Mouse (Mus musculus): ENCODE data around the gene Prim2. TPM values are rescaled to one million over a fixed set of nuclear protein-coding genes. Genes with fewer than 3 reads are reported as not detected.
A peak's percentile ranks its signal among the peaks of the same experiment; 100 is the strongest.

The Prim2 gene
- polyA plus RNA-seq, 1 experiment from 2014 or later: 25.4 TPM

DNA sequence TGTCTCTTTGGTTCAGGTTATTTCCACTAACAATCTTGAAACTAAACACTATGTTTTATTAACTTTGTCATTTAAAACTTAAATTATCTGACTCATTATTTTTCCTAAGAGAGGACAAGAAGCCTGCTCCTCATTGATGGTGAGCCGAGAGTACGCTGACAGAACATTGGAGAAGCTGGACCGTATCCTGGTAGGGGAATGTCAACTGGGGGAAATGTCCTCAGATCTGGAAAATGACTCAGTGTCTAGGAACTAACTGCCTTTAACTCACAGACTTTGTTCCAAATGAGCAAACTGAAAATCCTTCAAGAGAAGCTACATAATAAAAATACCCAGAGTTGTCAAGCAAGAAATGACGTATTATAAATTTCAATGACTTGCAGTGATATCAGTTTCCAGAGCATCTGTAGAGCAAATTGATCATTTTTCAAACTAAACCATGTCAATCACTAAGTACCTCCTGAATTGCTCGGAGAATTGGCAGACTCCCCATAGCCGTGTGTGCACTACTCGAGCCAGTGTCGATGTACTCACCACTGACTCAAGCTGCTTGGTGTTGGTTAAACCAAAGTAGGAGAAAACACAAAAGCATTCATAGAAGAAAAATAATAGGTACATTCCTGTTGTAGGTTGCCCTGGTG lies 20.0 kb upstream of the Prim2 start:
- 88% methylated on average over 8 of the region's 8 CpGs for WGBS
- no peak overlapping the region for H3K4me3 ChIP-seq (replicated peaks; ENCODE audit: low read depth, low read length)
- H3K4me1 ChIP-seq (ENCODE audit: control insufficient read depth, insufficient read depth, low read length): no peaks in the 10 kb centered on the region
- no peaks in the 10 kb centered on the region for H3K36me3 ChIP-seq (ENCODE audit: control insufficient read depth, insufficient read depth, low read length)
- no peak overlapping the region for H3K4me2 ChIP-seq (ENCODE audit: low read length)
- H3K9me3 ChIP-seq (ENCODE audit: control insufficient read depth, low read length): no peaks in the 10 kb centered on the region
- no peak overlapping the region for H3K27ac ChIP-seq (replicated peaks; ENCODE audit: low read depth, low read length)
- no peak overlapping the region for H3K9ac ChIP-seq (replicated peaks; ENCODE audit: low read length)
- ATAC-seq (ENCODE audit: low FRiP score, low TSS enrichment): no peak
- DNase-seq: no peak
- no peaks in the 10 kb centered on the region for H3K27me3 ChIP-seq (ENCODE audit: control insufficient read depth, insufficient read depth, low read length)

DNA sequence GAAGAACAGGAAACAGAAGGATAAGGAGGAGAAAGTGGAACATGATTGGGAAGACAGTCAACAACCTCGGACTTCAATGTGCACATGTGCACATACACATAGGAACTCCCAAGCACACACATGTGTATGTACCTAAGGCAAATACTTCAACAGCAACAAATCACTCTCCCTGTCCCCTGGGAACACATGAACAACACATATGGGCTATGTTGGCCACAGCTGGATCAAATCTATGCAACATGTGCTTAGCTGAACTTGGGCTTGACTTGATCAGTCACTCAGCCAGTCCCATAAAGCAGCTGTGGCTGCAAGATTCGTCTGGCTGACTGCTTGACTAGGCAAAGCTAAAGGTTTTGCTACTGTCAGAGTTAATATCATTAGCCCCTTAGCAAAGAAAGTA lies 19.2 kb upstream of the Prim2 start:
- Histone ChIP-seq H3K4me3 (replicated peaks; ENCODE audit: low read depth, low read length) (no peak overlapping the region), H3K4me2 (ENCODE audit: low read length) (no peak overlapping the region), H3K9me3 (ENCODE audit: control insufficient read depth, low read length) (no peaks in the 10 kb centered on the region), H3K9ac (replicated peaks; ENCODE audit: low read length) (no peak overlapping the region), H3K27ac (replicated peaks; ENCODE audit: low read depth, low read length) (no peak overlapping the region), H3K36me3 (ENCODE audit: control insufficient read depth, insufficient read depth, low read length) (no peaks in the 10 kb centered on the region), H3K4me1 (ENCODE audit: control insufficient read depth, insufficient read depth, low read length) (no peaks in the 10 kb centered on the region), H3K27me3 (ENCODE audit: control insufficient read depth, insufficient read depth, low read length) (no peaks in the 10 kb centered on the region)
- DNase-seq (no peak), ATAC-seq (ENCODE audit: low FRiP score, low TSS enrichment) (no peak)
- 73% methylated on average over 2 of the region's 2 CpGs for WGBS

DNA sequence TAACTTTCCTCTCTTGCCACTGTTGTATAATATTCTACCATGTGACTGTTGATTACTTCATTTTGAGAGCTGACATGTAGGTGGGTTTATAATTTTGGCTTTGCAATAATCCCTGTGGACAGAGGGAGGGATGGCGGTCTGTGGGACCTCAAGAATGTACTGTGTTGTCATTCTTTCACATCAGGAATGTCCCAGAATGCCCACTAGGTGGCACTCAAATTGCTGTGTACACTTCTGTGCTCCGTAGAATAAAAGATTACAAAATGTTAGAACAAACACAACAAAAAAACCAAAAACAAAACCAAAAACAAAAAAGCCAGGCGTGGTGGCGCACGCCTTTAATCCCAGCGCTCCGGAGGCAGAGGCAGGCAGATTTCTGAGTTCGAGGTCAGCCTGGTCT lies 14.9 kb upstream of the Prim2 start:
- ATAC-seq (ENCODE audit: low FRiP score, low TSS enrichment) (no peak), DNase-seq (peak; percentile 38)
- no peak overlapping the region for H3K9ac ChIP-seq (replicated peaks; ENCODE audit: low read length)
- WGBS: 71% methylated on average over 8 of the region's 8 CpGs
- no peak overlapping the region for H3K4me3 ChIP-seq (replicated peaks; ENCODE audit: low read depth, low read length)
- no peaks in the 10 kb centered on the region for H3K36me3 ChIP-seq (ENCODE audit: control insufficient read depth, insufficient read depth, low read length)
- no peaks in the 10 kb centered on the region for H3K4me1 ChIP-seq (ENCODE audit: control insufficient read depth, insufficient read depth, low read length)
- H3K27ac ChIP-seq (replicated peaks; ENCODE audit: low read depth, low read length): no peak overlapping the region
- no peak overlapping the region for H3K4me2 ChIP-seq (ENCODE audit: low read length)
- H3K9me3 ChIP-seq (ENCODE audit: control insufficient read depth, low read length): no peaks in the 10 kb centered on the region
- no peaks in the 10 kb centered on the region for H3K27me3 ChIP-seq (ENCODE audit: control insufficient read depth, insufficient read depth, low read length)

DNA sequence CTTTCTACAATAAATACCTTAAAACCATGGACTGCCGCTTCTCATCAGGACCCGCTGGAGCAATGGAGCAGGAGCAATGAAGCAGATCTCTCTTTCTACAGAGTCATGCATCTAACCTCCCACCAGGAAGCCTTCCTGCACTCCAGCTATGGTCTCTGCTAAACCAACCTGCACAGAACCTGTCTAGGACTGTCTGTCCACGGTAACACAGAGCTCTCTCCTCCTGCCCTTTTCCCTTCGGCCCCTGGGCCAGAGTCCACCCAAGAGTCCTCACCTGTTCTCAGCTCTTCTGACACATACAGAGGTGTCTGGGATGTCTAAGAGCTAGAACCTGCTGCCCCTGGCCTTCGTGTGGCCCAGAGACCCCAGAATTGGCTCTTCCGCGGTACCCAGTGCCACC lies 11.3 kb upstream of the Prim2 start:
- H3K36me3 ChIP-seq (ENCODE audit: control insufficient read depth, insufficient read depth, low read length): no peaks in the 10 kb centered on the region
- no peak overlapping the region for H3K9ac ChIP-seq (replicated peaks; ENCODE audit: low read length)
- no peaks in the 10 kb centered on the region for H3K9me3 ChIP-seq (ENCODE audit: control insufficient read depth, low read length)
- H3K4me1 ChIP-seq (ENCODE audit: control insufficient read depth, insufficient read depth, low read length): no peaks in the 10 kb centered on the region
- H3K27ac ChIP-seq (replicated peaks; ENCODE audit: low read depth, low read length): no peak overlapping the region
- no peak for ATAC-seq (ENCODE audit: low FRiP score, low TSS enrichment)
- H3K27me3 ChIP-seq (ENCODE audit: control insufficient read depth, insufficient read depth, low read length): no peaks in the 10 kb centered on the region
- WGBS: 82% methylated on average over 7 of the region's 7 CpGs
- H3K4me3 ChIP-seq (replicated peaks; ENCODE audit: low read depth, low read length): no peak overlapping the region
- H3K4me2 ChIP-seq (ENCODE audit: low read length): no peak overlapping the region
- no peak for DNase-seq

DNA sequence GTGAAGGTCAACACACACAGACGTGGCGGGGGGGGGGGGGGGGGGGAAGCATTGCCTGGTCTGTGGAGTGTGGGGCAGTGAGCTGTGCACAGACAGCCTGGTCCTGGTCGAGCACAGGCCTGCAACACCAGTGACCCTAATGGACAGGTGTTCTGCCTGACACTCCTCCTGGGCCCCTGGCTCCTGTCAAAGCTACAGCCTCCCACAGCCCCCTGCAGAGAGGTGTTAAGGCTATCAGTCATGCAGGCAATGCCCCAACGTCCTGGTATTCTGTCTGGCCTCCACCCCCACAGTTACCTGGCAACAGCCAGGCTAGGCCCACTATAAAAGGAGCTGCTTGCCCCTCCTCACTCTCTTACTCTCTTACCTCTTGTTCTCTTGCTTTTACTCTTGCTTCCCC lies 10.8 kb upstream of the Prim2 start:
- no peak overlapping the region for H3K4me2 ChIP-seq (ENCODE audit: low read length)
- no peaks in the 10 kb centered on the region for H3K9me3 ChIP-seq (ENCODE audit: control insufficient read depth, low read length)
- no peaks in the 10 kb centered on the region for H3K4me1 ChIP-seq (ENCODE audit: control insufficient read depth, insufficient read depth, low read length)
- H3K36me3 ChIP-seq (ENCODE audit: control insufficient read depth, insufficient read depth, low read length): no peaks in the 10 kb centered on the region
- 38% methylated on average over 3 of the region's 4 CpGs for WGBS
- no peak overlapping the region for H3K4me3 ChIP-seq (replicated peaks; ENCODE audit: low read depth, low read length)
- ATAC-seq (ENCODE audit: low FRiP score, low TSS enrichment) (no peak), DNase-seq (no peak)
- H3K9ac ChIP-seq (replicated peaks; ENCODE audit: low read length): no peak overlapping the region
- no peaks in the 10 kb centered on the region for H3K27me3 ChIP-seq (ENCODE audit: control insufficient read depth, insufficient read depth, low read length)
- no peak overlapping the region for H3K27ac ChIP-seq (replicated peaks; ENCODE audit: low read depth, low read length)

DNA sequence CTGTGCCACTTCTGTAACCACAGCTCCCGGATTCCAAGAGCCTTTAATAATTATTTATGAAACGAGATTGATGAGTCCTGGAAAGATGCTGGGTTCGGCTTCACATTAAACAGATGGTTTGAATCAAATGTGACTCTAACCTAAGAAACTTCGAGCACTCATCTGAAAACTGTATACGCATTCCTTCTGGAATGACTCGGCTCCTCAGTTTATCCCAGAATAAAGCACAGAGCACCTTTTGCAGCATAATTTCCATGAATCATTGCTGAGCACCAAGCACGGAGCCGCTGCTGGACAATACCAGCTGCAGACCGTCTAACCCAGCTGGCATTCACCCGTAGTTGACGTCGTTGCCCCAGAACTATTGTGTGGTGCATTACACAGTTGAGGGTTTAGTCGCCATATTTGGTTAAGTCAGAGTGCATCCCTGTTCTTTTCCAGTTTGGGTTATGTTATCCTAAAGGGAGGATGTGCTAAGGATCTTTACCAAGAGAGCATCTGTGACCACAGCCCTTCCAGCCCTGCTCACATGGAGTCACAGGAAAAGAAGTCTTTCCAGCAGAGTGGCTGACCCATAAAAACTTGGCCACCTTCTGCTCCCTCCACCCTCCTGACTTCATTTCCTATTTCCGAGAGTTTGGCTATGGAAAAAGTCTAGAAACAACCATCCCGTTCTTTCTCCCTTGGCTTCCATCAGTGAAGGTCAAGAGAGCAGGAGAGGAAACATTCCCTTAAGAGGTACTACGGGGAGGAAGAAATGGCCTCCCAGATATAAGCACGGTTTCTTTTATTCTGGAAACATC lies 3.8 kb upstream of the Prim2 start:
- H3K4me2 ChIP-seq (ENCODE audit: low read length): no peak overlapping the region
- H3K9ac ChIP-seq (replicated peaks; ENCODE audit: low read length): no peak overlapping the region
- H3K4me1 ChIP-seq (ENCODE audit: control insufficient read depth, insufficient read depth, low read length): no peaks in the 10 kb centered on the region
- DNase-seq (no peak), ATAC-seq (ENCODE audit: low FRiP score, low TSS enrichment) (no peak)
- no peaks in the 10 kb centered on the region for H3K27me3 ChIP-seq (ENCODE audit: control insufficient read depth, insufficient read depth, low read length)
- H3K27ac ChIP-seq (replicated peaks; ENCODE audit: low read depth, low read length): no peak overlapping the region
- no peaks in the 10 kb centered on the region for H3K9me3 ChIP-seq (ENCODE audit: control insufficient read depth, low read length)
- WGBS: 83% methylated on average over 17 of the region's 17 CpGs
- no peak overlapping the region for H3K4me3 ChIP-seq (replicated peaks; ENCODE audit: low read depth, low read length)
- H3K36me3 ChIP-seq (ENCODE audit: control insufficient read depth, insufficient read depth, low read length): no peaks in the 10 kb centered on the region

DNA sequence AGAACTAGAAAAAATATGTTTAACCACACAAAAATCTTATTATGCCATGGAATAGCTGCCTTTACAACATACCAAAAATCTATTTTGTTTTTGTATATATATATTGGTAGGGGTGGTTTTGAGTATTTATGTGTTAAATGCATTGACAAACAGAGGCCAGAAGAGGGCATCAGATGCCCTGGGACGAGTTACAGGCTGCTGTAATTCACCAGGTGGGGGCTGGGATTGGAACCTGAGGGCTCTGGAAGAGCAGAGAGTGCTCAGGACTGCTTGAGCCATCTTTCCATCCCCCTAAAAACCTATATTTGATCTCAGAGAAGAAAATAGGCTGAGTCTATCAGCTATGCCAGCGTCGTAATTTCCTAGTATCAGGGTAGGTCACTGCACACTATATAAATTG lies 2.9 kb upstream of the Prim2 start:
- ATAC-seq (ENCODE audit: low FRiP score, low TSS enrichment) (no peak), DNase-seq (peak; percentile 78)
- no peak overlapping the region for H3K4me3 ChIP-seq (replicated peaks; ENCODE audit: low read depth, low read length)
- no peak overlapping the region for H3K4me2 ChIP-seq (ENCODE audit: low read length)
- H3K27ac ChIP-seq (replicated peaks; ENCODE audit: low read depth, low read length): no peak overlapping the region
- no peak overlapping the region for H3K9ac ChIP-seq (replicated peaks; ENCODE audit: low read length)
- 15% methylated on average over 3 of the region's 3 CpGs for WGBS
- H3K4me1 ChIP-seq (ENCODE audit: control insufficient read depth, insufficient read depth, low read length): no peaks in the 10 kb centered on the region
- H3K9me3 ChIP-seq (ENCODE audit: control insufficient read depth, low read length): no peaks in the 10 kb centered on the region
- H3K27me3 ChIP-seq (ENCODE audit: control insufficient read depth, insufficient read depth, low read length): no peaks in the 10 kb centered on the region
- H3K36me3 ChIP-seq (ENCODE audit: control insufficient read depth, insufficient read depth, low read length): no peaks in the 10 kb centered on the region

DNA sequence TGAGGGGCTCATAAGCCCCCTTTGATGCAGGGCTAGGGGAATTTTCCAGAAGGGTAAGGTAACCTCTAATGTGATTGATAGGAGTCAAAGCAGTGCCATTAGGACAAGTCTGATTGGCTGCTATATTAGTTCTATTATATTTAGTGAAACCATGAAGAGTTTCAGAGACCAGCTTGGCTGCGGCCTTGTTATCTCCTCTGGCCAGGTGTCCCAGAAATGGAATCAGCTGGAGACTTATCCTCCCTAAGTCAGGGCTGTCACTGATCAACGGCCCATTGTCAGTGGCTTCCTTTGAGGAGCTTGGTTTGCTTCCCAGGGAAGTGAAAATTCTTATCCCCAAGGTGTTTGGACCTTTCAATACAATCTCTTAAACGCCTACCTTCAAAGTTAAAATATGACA lies 2.5 kb upstream of the Prim2 start:
- Histone ChIP-seq H3K4me1 (ENCODE audit: control insufficient read depth, insufficient read depth, low read length) (no peaks in the 10 kb centered on the region), H3K27ac (replicated peaks; ENCODE audit: low read depth, low read length) (no peak overlapping the region), H3K4me2 (ENCODE audit: low read length) (no peak overlapping the region), H3K9me3 (ENCODE audit: control insufficient read depth, low read length) (no peaks in the 10 kb centered on the region), H3K9ac (replicated peaks; ENCODE audit: low read length) (no peak overlapping the region), H3K4me3 (replicated peaks; ENCODE audit: low read depth, low read length) (no peak overlapping the region), H3K27me3 (ENCODE audit: control insufficient read depth, insufficient read depth, low read length) (no peaks in the 10 kb centered on the region), H3K36me3 (ENCODE audit: control insufficient read depth, insufficient read depth, low read length) (no peaks in the 10 kb centered on the region)
- ATAC-seq (ENCODE audit: low FRiP score, low TSS enrichment): no peak
- 67% methylated on average over 3 of the region's 3 CpGs for WGBS
- DNase-seq: no peak

- no peak overlapping the region for H3K4me2 ChIP-seq (ENCODE audit: low read length)
- H3K4me1 ChIP-seq (ENCODE audit: control insufficient read depth, insufficient read depth, low read length): no peaks in the 10 kb centered on the region
- H3K27ac ChIP-seq (replicated peaks; ENCODE audit: low read depth, low read length): no peak overlapping the region
- no peak overlapping the region for H3K9ac ChIP-seq (replicated peaks; ENCODE audit: low read length)
- no peak for DNase-seq
- WGBS: 82% methylated on average over 5 of the region's 5 CpGs
- no peaks in the 10 kb centered on the region for H3K9me3 ChIP-seq (ENCODE audit: control insufficient read depth, low read length)
- no peaks in the 10 kb centered on the region for H3K27me3 ChIP-seq (ENCODE audit: control insufficient read depth, insufficient read depth, low read length)
- no peak for ATAC-seq (ENCODE audit: low FRiP score, low TSS enrichment)
- no peak overlapping the region for H3K4me3 ChIP-seq (replicated peaks; ENCODE audit: low read depth, low read length)
- H3K36me3 ChIP-seq (ENCODE audit: control insufficient read depth, insufficient read depth, low read length): peaks cover under 1% of the 10 kb centered on the region; the same call in 1 of the 2 replicates
Observed at GRCm38 (mm10) chr1:33671441-33671840, 1.8 kb upstream of the Prim2 start.

Data from midbrain, embryonic 14.5 days (tissue).